Mouse (Mus musculus) limb, embryonic 11.5 days (tissue): ENCODE data around the gene Slc30a3. TPM values are rescaled to one million over a fixed set of nuclear protein-coding genes. Genes with fewer than 3 reads are reported as not detected.

Experiments
- polyA plus RNA-seq: library from polyadenylated mRNA; unstranded; fragments of >200 nt; fragmentation: Nextera tagmentation; extraction: Ambion mirVana; gene quantifications from 2 replicates; pipeline ENCODE4 v1.2.1, GENCODE M21; 2014

The Slc30a3 gene
- polyA plus RNA-seq, 1 experiment from 2014 or later = not detected

Other genes starting within 250 kb of the Slc30a3 start
- gene Tmem214, start 240.2 kb downstream of the Slc30a3 start, polyA plus RNA-seq = 49.3 and 50.9 TPM in 2 replicates
- gene Agbl5, start 219.5 kb downstream of the Slc30a3 start, polyA plus RNA-seq = 33.0 and 35.7 TPM in 2 replicates
- gene Ost4, start 200.4 kb downstream of the Slc30a3 start, polyA plus RNA-seq = 384 and 395 TPM in 2 replicates
- 117 and 122 TPM in 2 replicates for gene Emilin1, start 194.8 kb downstream of the Slc30a3 start, polyA plus RNA-seq
- gene Khk, start 186.8 kb downstream of the Slc30a3 start, polyA plus RNA-seq = 5.4 and 7.9 TPM in 2 replicates
- 2.2 and 2.7 TPM in 2 replicates for gene Cgref1, start 162.6 kb downstream of the Slc30a3 start, polyA plus RNA-seq
- 96.5 and 101 TPM in 2 replicates for gene Preb, start 147.9 kb downstream of the Slc30a3 start, polyA plus RNA-seq
- not detected in 2 replicates for gene Tcf23, start 139.6 kb downstream of the Slc30a3 start, polyA plus RNA-seq
- 75.0 and 83.9 TPM in 2 replicates for gene Atraid, start 59.9 kb downstream of the Slc30a3 start, polyA plus RNA-seq
- 8.0 and 8.6 TPM in 2 replicates for gene Slc5a6, start 59.3 kb downstream of the Slc30a3 start, polyA plus RNA-seq
- gene Cad, start 53.5 kb downstream of the Slc30a3 start, polyA plus RNA-seq = 33.7 and 36.1 TPM in 2 replicates
- not detected in 2 replicates for gene Dnajc5g, start 2.0 kb downstream of the Slc30a3 start, polyA plus RNA-seq
- gene Trim54, start 8.5 kb upstream of the Slc30a3 start, polyA plus RNA-seq = 0.30 and 0.65 TPM in 2 replicates
- gene Ucn, start 30.6 kb upstream of the Slc30a3 start, polyA plus RNA-seq = not detected in 2 replicates
- gene Mpv17, start 46.0 kb upstream of the Slc30a3 start, polyA plus RNA-seq = 55.6 and 56.6 TPM in 2 replicates
- gene Gm29609, start 71.7 kb upstream of the Slc30a3 start, polyA plus RNA-seq = 1.1 and 1.8 TPM in 2 replicates
- gene Gtf3c2, start 71.9 kb upstream of the Slc30a3 start, polyA plus RNA-seq = 89.2 and 104 TPM in 2 replicates
- 138 and 144 TPM in 2 replicates for gene Snx17, start 85.0 kb upstream of the Slc30a3 start, polyA plus RNA-seq
- 71.9 and 73.0 TPM in 2 replicates for gene Eif2b4, start 85.2 kb upstream of the Slc30a3 start, polyA plus RNA-seq
- 5.5 and 6.2 TPM in 2 replicates for gene Zfp513, start 94.1 kb upstream of the Slc30a3 start, polyA plus RNA-seq
- gene Ppm1g, start 112.5 kb upstream of the Slc30a3 start, polyA plus RNA-seq = 154 and 159 TPM in 2 replicates
- 119 and 124 TPM in 2 replicates for gene Nrbp1, start 132.6 kb upstream of the Slc30a3 start, polyA plus RNA-seq
- 0.38 and 0.49 TPM in 2 replicates for gene Gm9970, start 133.0 kb upstream of the Slc30a3 start, polyA plus RNA-seq
- gene Krtcap3, start 143.5 kb upstream of the Slc30a3 start, polyA plus RNA-seq = 23.3 and 24.9 TPM in 2 replicates
- 45.7 and 51.3 TPM in 2 replicates for gene Ift172, start 182.9 kb upstream of the Slc30a3 start, polyA plus RNA-seq
- 64.3 and 79.4 TPM in 2 replicates for gene Fndc4, start 187.8 kb upstream of the Slc30a3 start, polyA plus RNA-seq
- 0.16 TPM in 1 of 2 replicates, not detected in the other for gene Gckr, start 189.2 kb upstream of the Slc30a3 start, polyA plus RNA-seq